30 mouse cellular contexts compared by ENCODE assay signal in the genomic region with DNA sequence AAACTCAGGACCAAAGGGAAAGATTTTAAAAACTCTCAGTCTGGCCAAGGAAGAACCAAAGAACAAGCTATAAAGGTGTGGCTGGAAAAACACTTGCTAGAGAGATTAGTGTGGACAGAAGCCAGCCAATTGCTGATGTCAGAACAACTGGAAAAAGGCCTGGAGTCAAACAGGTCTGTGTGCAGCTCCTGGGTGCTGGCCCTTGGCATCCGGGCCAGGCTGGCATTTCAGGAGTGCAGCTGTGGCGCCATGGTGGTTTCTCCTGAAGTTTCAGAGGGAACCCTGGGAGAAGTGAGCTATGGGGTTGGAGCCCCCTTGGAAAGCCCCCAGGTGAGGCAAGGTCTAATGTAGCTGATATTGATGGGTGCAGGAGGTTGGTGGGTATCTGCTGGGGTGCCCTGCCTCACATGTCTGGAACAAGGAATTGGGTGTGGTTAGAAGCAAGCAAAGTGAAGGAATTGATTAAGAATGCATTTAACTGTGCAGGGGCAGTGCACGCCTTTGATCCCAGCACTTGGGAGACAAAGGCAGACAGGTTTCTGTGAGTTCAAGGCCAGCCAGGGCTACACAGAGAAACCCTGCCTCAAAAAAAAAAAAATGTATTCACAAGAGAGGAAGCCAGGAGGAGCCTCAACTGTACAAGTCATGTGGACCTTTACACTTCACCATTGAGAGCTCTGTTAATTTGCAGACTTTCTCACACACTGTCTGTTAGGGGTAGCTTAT. TPM values are rescaled to one million over a fixed set of nuclear protein-coding genes. Genes with fewer than 3 reads are reported as not detected.
"Had no signal": no experiment of that assay in that cellular context is flagged by ENCODE, and none has a peak within 500 bp of the region (broad histone marks: within the 10 kb centered on the region; RNA-seq: fewer than 3 reads in every experiment).

No protein-coding gene starts in this region.

- H3K9me3 ChIP-seq: intestine, embryonic 15.5 days; limb, embryonic 12.5 days; limb, embryonic 15.5 days; megakaryocyte, embryonic 14.5 days; midbrain, embryonic 10.5 days; midbrain, embryonic 13.5 days; neural tube, embryonic 13.5 days; stomach, embryonic 15.5 days had no signal

- H3K36me3 ChIP-seq: intestine, embryonic 15.5 days; limb, embryonic 12.5 days; limb, embryonic 15.5 days; midbrain, embryonic 10.5 days; midbrain, embryonic 13.5 days; neural tube, embryonic 13.5 days; stomach, embryonic 15.5 days had no signal

- H3K9ac ChIP-seq: intestine, embryonic 15.5 days; limb, embryonic 12.5 days; limb, embryonic 15.5 days; liver, embryonic 14.5 days; liver, postnatal 0 days; lung, embryonic 14.5 days; midbrain, embryonic 13.5 days; neural tube, embryonic 13.5 days; stomach, embryonic 15.5 days had no signal

- H3K27ac ChIP-seq: intestine, embryonic 15.5 days; layer of hippocampus, adult 2 months; limb, embryonic 12.5 days; limb, embryonic 15.5 days; liver, embryonic 14.5 days; midbrain, embryonic 10.5 days; midbrain, embryonic 13.5 days; neural tube, embryonic 13.5 days; stomach, embryonic 15.5 days had no signal

- H3K4me3 ChIP-seq: intestine, embryonic 15.5 days; layer of hippocampus, adult 2 months; limb, embryonic 12.5 days; limb, embryonic 15.5 days; megakaryocyte, embryonic 14.5 days; midbrain, embryonic 10.5 days; midbrain, embryonic 13.5 days; myocyte; neural tube, embryonic 13.5 days; stomach, embryonic 15.5 days had no signal

- DNase-seq: kidney, adult 11 months; kidney, postnatal 14 days; kidney, postnatal 4 days; layer of hippocampus, adult 9-11 months; layer of hippocampus, postnatal 36 days; left cerebral cortex, postnatal 4 days; liver, postnatal 0 days; lung, embryonic 14.5 days; lung, postnatal 14 days; retina, postnatal 1 day; right cerebral cortex, postnatal 25 days; spleen, adult 18-20 months; thymus, adult 2 months; thymus, postnatal 14 days; thymus, postnatal 4 days had no signal

- H3K4me1 ChIP-seq: intestine, embryonic 15.5 days; megakaryocyte, embryonic 14.5 days; midbrain, embryonic 10.5 days; stomach, embryonic 15.5 days had no signal

- H3K27me3 ChIP-seq: intestine, embryonic 15.5 days; limb, embryonic 12.5 days; limb, embryonic 15.5 days; midbrain, embryonic 13.5 days; neural tube, embryonic 13.5 days; stomach, embryonic 15.5 days had no signal

- H3K4me2 ChIP-seq: intestine, embryonic 15.5 days; limb, embryonic 12.5 days; limb, embryonic 15.5 days; liver, embryonic 11.5 days; lung, embryonic 14.5 days; midbrain, embryonic 13.5 days; neural tube, embryonic 13.5 days; stomach, embryonic 15.5 days had no signal

- ATAC-seq: intestine, embryonic 15.5 days; liver, postnatal 0 days; midbrain, embryonic 13.5 days; midbrain, embryonic 16.5 days had no signal

RNA-seq across cellular contexts. Expression of gene Eva1c, which starts 51.8 kb away (rescaled TPM):
- total RNA-seq: monocyte, adult 5-6 weeks; neutrophil, adult 5-6 weeks had no signal
